Mouse (Mus musculus): ENCODE data around the gene Tnfrsf1a. TPM values are rescaled to one million over a fixed set of nuclear protein-coding genes. Genes with fewer than 3 reads are reported as not detected.

Tnfrsf1a gene
- polyA plus RNA-seq, 1 experiment from 2014 or later: 11.3 TPM

GRCm38 (mm10) chr6:125350231-125350994, 1.3 kb downstream of the Tnfrsf1a start:
- H3K27ac ChIP-seq (replicated peaks): no peak overlapping the region

DNA sequence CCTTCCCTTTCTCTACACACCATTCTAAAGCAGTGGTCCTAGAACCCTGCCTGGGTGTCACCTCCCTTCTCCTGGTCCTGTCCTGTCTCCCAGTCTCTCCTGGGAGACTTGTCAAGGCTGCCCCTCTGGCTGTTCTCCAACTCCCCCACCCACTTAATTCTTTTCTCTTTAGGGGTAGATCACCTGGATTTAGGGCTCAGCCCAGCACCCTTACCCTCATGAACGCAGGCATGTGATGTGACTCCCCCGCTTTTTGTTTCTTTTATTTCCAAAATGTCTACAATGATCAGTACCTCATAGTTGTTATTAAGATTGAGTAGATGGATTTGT, 1.8 kb downstream of the Tnfrsf1a start:
- Histone ChIP-seq H3K27me3 (no peaks in the 10 kb centered on the region), H3K27ac (replicated peaks) (no peak overlapping the region), H3K4me3 (no peak overlapping the region), H3K4me2 (replicated peaks) (peak overlapping the region; percentile 54; the same call in 1 of the 2 replicates), H3K9ac (replicated peaks) (no peak overlapping the region), H3K9me3 (no peaks in the 10 kb centered on the region), H3K4me1 (peaks cover 34% of the 10 kb centered on the region), H3K36me3 (no peaks in the 10 kb centered on the region)
- 87% methylated on average over 2 of the region's 2 CpGs for WGBS
- no peak for ATAC-seq (replicated peaks)

More at GRCm38 (mm10) chr6:125350231-125350994, 1.3 kb downstream of the Tnfrsf1a start:
- WGBS: 8% methylated on average over 20 of the region's 20 CpGs
- no peak; the same call in 1 of the 2 replicates for ATAC-seq (replicated peaks)
- H3K4me3 ChIP-seq: peak overlapping the region; percentile 43
- H3K4me1 ChIP-seq: peaks cover 30% of the 10 kb centered on the region
- no peaks in the 10 kb centered on the region for H3K36me3 ChIP-seq
- H3K4me2 ChIP-seq (replicated peaks): peak overlapping the region; percentile 54
- H3K9me3 ChIP-seq: no peaks in the 10 kb centered on the region
- H3K27me3 ChIP-seq: no peaks in the 10 kb centered on the region
- peak overlapping the region; percentile 52 for H3K9ac ChIP-seq (replicated peaks)

DNA sequence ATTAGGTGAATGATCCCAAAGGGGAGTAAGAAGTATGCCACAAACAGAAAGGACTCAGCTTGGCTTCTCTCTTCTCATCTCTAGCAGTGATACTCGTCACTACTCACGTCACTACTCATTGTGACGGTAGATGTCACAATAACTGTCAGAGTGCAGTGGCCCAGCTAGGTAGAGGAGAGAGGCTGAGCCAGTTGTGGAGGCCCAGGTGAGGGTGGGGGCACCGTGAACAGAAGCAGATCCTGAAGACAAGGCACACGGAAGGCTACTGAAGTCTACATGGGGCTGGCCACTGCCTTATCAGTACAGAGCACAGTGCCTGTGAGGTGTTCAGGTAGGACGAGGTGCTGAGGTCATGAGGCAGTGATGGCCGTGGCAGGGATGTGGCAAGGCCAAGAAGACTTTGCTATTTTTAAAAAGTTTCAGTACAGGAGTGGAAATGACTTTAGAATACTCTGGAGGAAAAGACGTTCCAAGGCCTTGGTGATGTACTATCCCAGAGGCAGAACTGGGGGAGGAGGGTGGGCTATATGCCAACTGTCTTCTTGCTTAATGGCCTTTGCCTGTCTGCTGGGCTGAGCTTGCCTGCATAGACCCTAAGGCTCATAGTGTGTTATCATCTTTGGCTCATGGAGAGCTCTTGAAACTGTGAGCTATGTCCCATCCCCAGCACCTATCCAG, 2.3 kb downstream of the Tnfrsf1a start:
- Histone ChIP-seq H3K4me3 (no peak overlapping the region), H3K9ac (replicated peaks) (no peak overlapping the region), H3K36me3 (no peaks in the 10 kb centered on the region), H3K4me2 (replicated peaks) (no peak overlapping the region), H3K4me1 (peaks cover 34% of the 10 kb centered on the region), H3K9me3 (no peaks in the 10 kb centered on the region), H3K27me3 (no peaks in the 10 kb centered on the region), H3K27ac (replicated peaks) (no peak overlapping the region)
- ATAC-seq (replicated peaks): no peak
- WGBS: 73% methylated on average over 8 of the region's 8 CpGs

- Histone ChIP-seq H3K27ac (replicated peaks) (no peak overlapping the region), H3K9ac (replicated peaks) (no peak overlapping the region), H3K9me3 (no peaks in the 10 kb centered on the region), H3K4me3 (no peak overlapping the region), H3K36me3 (no peaks in the 10 kb centered on the region), H3K27me3 (no peaks in the 10 kb centered on the region), H3K4me2 (replicated peaks) (no peak overlapping the region), H3K4me1 (peaks cover 34% of the 10 kb centered on the region)
- ATAC-seq (replicated peaks): no peak
- 78% methylated on average over 5 of the region's 5 CpGs for WGBS
Observed at GRCm38 (mm10) chr6:125352046-125352384, 2.9 kb downstream of the Tnfrsf1a start.

DNA sequence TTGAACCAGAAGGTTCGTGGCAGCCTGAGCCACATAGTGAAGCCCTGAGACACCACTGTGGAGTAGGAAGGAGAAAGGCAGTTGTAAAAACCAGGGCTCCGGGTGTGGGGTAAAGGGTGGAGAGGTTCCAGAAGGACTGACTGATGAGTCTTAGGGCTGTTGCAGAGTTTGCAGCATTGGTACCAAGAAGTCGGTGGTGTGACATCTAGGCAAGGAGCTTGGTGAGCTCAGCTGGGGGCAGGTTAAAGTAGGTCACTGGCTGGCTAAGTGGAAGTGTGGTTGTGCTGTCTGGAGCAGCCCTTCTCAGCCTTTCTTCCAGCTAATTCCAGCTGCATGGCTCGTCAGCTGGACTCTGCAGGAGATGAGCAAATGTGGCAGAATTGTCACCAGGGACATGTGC, 3.6 kb downstream of the Tnfrsf1a start:
- Histone ChIP-seq H3K4me2 (replicated peaks) (no peak overlapping the region), H3K27ac (replicated peaks) (no peak overlapping the region), H3K36me3 (no peaks in the 10 kb centered on the region), H3K9me3 (no peaks in the 10 kb centered on the region), H3K4me1 (peaks cover 34% of the 10 kb centered on the region), H3K4me3 (no peak overlapping the region), H3K27me3 (no peaks in the 10 kb centered on the region), H3K9ac (replicated peaks) (no peak overlapping the region)
- 71% methylated on average over 4 of the region's 4 CpGs for WGBS
- no peak for ATAC-seq (replicated peaks)

- no peaks in the 10 kb centered on the region for H3K27me3 ChIP-seq
- no peak for ATAC-seq (replicated peaks)
- no peak overlapping the region for H3K4me2 ChIP-seq (replicated peaks)
- H3K27ac ChIP-seq (replicated peaks): no peak overlapping the region
- no peaks in the 10 kb centered on the region for H3K36me3 ChIP-seq
- H3K4me1 ChIP-seq: peaks cover 34% of the 10 kb centered on the region
- no peak overlapping the region for H3K9ac ChIP-seq (replicated peaks)
- no peak overlapping the region for H3K4me3 ChIP-seq
- H3K9me3 ChIP-seq: no peaks in the 10 kb centered on the region
- WGBS: 80% methylated on average over 11 of the region's 11 CpGs
Observed at GRCm38 (mm10) chr6:125353221-125353620, 4.1 kb downstream of the Tnfrsf1a start.

DNA sequence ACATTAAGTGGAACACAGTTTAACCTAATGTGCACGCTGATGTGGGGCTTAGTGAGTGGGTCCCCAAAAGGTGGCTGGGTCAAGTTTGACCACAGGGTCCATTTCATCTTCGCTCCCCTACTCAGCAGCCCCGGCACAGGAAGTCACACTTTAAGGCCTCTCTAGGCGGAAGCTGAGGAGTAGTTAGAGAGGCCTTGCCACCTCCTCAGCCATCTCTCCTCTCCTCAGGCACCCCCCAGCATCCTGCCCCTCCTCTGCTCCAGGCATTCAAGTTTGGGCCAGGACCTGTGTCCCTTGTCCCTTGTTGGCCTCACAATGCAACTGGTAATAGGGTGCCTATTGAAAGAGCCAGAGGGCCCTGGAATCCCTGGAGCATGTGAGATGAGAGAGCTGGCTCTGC, 4.5 kb downstream of the Tnfrsf1a start:
- Histone ChIP-seq H3K9ac (replicated peaks) (no peak overlapping the region), H3K27me3 (no peaks in the 10 kb centered on the region), H3K9me3 (no peaks in the 10 kb centered on the region), H3K4me2 (replicated peaks) (no peak overlapping the region), H3K36me3 (no peaks in the 10 kb centered on the region), H3K4me3 (no peak overlapping the region), H3K4me1 (peaks cover 34% of the 10 kb centered on the region), H3K27ac (replicated peaks) (no peak overlapping the region)
- no peak for ATAC-seq (replicated peaks)
- 80% methylated on average over 4 of the region's 4 CpGs for WGBS

DNA sequence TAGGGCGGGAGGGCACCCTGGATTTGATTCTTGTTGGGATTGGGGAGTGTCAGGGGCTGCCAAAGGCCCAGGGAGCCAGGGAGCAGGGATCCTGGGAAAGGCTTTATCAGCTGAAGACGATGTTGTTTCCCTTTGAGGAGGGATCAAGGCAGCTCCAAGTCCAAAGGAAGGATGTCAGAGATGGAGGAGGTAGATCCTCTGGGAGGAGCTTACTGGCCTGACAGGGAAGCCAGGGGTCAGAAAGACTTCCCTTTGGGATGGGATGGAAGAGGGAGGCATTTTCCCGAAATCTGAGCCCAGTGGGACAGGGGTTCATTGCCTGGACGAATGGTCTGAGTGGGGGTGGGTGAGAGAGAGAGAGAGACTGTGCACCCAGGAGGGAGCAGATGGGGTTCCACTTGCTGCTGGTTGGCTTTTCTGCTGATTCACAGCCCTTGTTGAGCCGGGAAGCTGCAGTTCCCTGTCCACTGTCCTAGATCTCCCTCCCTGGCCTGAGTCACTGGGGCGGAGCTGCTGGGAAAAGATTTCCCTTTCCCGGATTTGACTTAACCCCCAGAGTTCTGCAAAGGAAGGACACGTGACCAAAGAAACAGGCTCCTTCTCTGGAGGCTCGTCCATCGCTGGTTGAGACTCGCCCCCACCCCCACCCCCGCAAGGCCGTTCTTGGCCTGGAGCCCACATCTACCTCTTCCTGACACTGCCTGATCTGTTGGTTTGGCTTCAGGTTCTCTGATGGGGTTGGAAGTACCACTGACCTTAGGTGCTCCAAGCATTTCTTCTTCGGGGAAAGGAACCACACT, 5.4 kb downstream of the Tnfrsf1a start:
- no peak for ATAC-seq (replicated peaks)
- no peaks in the 10 kb centered on the region for H3K36me3 ChIP-seq
- no peak overlapping the region for H3K4me3 ChIP-seq
- peaks cover 25% of the 10 kb centered on the region for H3K4me1 ChIP-seq
- H3K27ac ChIP-seq (replicated peaks): no peak overlapping the region
- no peaks in the 10 kb centered on the region for H3K9me3 ChIP-seq
- H3K4me2 ChIP-seq (replicated peaks): no peak overlapping the region
- no peaks in the 10 kb centered on the region for H3K27me3 ChIP-seq
- H3K9ac ChIP-seq (replicated peaks): no peak overlapping the region
- 21% methylated on average over 14 of the region's 14 CpGs for WGBS

DNA sequence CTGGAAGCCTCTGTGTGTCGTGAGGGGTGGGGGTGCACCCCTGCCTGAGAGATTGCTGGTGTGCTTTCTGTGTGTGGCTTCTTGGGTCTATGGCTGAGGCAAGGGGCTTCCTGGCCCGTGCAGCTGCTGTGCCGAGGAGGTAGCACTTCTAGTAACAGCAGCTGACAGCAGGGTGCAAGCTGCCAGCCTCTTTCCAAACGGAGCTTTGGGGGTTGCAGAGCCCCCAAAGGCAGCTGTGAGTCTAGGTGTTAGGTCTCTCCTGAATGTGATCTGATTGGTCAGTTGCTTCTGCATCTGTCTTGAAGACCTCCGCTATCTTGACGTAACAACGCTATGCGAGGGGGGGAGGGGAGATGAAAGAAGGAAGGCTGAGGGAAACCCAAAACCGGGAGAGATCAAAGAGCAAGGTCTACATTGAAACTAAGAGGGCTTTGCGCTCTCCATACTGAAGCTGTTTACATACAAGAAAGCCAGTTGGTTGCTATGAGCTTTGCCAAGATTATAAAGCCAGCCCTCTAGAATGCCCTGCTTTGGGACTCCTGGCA, 6.1 kb downstream of the Tnfrsf1a start:
- ATAC-seq (replicated peaks): no peak
- Histone ChIP-seq H3K36me3 (no peaks in the 10 kb centered on the region), H3K27ac (replicated peaks) (no peak overlapping the region), H3K9ac (replicated peaks) (no peak overlapping the region), H3K4me1 (peaks cover 18% of the 10 kb centered on the region), H3K4me3 (no peak overlapping the region), H3K27me3 (no peaks in the 10 kb centered on the region), H3K4me2 (replicated peaks) (no peak overlapping the region; the same call in 1 of the 2 replicates), H3K9me3 (no peaks in the 10 kb centered on the region)
- 9% methylated on average over 10 of the region's 10 CpGs for WGBS

DNA sequence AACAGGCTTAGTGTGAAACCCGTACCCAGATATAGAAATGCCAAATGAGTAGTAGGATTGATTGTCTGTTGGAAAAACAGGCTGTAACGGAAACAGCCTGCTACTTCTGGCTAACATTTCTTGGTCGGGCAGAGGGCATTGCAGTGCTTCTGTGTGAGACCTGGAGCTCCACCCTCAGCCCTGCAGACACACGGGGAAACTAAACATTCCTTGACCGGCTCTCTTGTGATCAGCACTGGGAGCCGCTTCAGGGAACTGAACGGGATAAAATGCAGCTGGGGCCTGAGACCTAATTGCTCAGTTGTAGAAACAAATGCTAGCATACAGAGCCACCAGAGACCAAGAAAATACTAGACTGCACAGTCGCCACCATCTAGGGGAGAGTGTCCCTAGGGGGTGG, 7.1 kb downstream of the Tnfrsf1a start:
- ATAC-seq (replicated peaks): no peak
- 55% methylated on average over 8 of the region's 8 CpGs for WGBS
- H3K9ac ChIP-seq (replicated peaks): no peak overlapping the region
- H3K9me3 ChIP-seq: no peaks in the 10 kb centered on the region
- 0 out of 2 replicates have a peak, but pooled peaks cover 2% of the 10 kb centered on the region for H3K27me3 ChIP-seq
- H3K36me3 ChIP-seq: no peaks in the 10 kb centered on the region
- no peak overlapping the region for H3K4me2 ChIP-seq (replicated peaks)
- H3K4me1 ChIP-seq: peaks cover 17% of the 10 kb centered on the region
- H3K27ac ChIP-seq (replicated peaks): no peak overlapping the region
- H3K4me3 ChIP-seq: no peak overlapping the region

DNA sequence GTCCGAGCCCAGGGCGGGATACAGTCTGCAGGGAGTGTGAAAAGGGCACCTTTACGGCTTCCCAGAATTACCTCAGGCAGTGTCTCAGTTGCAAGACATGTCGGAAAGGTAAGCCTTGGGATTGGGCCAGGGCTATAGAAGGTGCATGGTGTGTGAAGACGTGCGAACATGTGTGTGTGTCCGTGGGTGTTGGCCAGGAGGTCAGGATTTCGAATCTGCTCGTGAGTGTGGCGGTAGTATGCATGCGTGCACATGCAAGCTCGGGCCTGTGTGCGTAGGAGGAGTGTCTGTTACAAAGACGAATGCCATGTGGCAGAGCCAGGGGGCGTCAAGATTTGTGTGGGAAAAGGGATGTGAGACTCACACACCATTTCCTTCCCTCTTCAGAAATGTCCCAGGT, 8.2 kb downstream of the Tnfrsf1a start:
- WGBS: 94% methylated on average over 15 of the region's 15 CpGs
- Histone ChIP-seq H3K27ac (replicated peaks) (no peak overlapping the region), H3K4me1 (peaks cover 22% of the 10 kb centered on the region), H3K27me3 (peaks cover 10% of the 10 kb centered on the region), H3K9ac (replicated peaks) (no peak overlapping the region), H3K9me3 (no peaks in the 10 kb centered on the region), H3K36me3 (no peaks in the 10 kb centered on the region), H3K4me2 (replicated peaks) (no peak overlapping the region), H3K4me3 (no peak overlapping the region)
- no peak for ATAC-seq (replicated peaks)

GRCm38 (mm10) chr6:125359999-125360398, 10.8 kb downstream of the Tnfrsf1a start:
- WGBS: 66% methylated on average over 9 of the region's 9 CpGs
- Histone ChIP-seq H3K4me3 (no peak overlapping the region), H3K9ac (replicated peaks) (no peak overlapping the region), H3K9me3 (no peaks in the 10 kb centered on the region), H3K36me3 (no peaks in the 10 kb centered on the region), H3K27ac (replicated peaks) (no peak overlapping the region), H3K4me1 (peaks cover 22% of the 10 kb centered on the region), H3K4me2 (replicated peaks) (no peak overlapping the region), H3K27me3 (peaks cover 27% of the 10 kb centered on the region)
- ATAC-seq (replicated peaks): no peak
